Mouse (Mus musculus) mature B cell (primary cell): Measurements from ENCODE around the gene Abl1.

Experiments used
- in situ Hi-C: fragments of 300-500 bp; cut with MboI; formaldehyde crosslinking; loops from 2 replicates; pipeline ENCODE4 v1.14.3; 2019

The Abl1 gene

DNA sequence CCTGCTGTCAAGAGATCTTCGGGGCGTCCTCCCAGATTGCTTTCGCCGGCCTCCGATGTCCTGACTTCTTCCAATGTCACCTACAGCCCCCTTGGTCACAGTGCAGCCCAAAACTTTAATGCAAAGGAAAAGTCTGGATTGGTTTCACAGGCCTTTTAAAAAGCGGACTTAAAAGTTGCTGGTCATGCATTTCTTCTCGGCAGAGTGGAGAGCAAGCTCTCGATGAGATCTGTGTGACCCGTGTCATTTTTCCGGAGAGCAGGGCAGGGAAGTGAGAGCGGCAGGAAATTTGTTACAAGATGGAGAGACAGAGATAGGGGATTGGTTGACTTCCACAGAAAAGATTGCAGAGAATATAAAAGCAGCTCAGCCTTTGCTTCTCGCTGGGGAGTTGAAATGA lies 869 bp downstream of the Abl1 start:
- in situ Hi-C loops, result loop anchor here (10.0 kb wide), 1 partner anchor 96 kb away; no protein-coding TSS in a partner anchor

DNA sequence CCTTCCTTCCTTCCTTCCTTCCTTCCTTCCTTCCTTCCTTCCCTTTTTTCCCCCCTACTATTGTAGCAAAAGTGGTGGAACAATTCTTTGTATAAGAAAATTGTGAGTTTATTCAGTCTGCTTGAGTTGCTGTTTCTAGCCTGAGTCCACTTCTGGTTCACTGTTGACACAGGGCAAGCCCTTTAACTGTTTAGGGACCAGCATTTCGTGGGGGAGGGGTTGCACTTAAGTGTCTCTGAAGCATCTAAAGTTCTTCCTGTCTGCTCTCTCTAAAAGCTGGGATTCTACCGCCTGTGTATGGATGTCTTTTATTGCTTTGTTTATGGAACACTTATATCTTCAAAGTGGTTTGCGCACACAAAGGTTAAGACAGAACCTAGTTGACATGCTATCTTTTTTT lies 1.9 kb downstream of the Abl1 start:
- in situ Hi-C loops, result no loop called here

DNA sequence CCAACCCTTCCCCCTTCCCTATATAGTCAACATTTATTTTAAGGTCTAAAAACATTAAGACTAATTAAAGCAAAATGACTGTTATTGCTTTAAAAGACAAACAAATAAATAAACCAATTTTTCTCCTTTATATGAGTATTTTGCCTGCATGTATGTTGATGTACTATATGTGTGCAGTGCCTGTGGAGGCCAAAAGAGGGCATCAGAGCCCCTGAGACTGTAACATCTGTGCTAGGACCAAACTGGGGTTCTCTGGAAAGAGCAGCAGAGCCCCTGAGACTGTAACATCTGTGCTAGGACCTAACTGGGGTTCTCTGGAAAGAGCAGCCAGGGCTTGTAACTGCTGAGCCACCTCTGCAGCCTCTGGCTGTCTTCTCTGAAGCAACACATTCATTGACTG lies 10.0 kb downstream of the Abl1 start:
- in situ Hi-C loops, result no loop called here

DNA sequence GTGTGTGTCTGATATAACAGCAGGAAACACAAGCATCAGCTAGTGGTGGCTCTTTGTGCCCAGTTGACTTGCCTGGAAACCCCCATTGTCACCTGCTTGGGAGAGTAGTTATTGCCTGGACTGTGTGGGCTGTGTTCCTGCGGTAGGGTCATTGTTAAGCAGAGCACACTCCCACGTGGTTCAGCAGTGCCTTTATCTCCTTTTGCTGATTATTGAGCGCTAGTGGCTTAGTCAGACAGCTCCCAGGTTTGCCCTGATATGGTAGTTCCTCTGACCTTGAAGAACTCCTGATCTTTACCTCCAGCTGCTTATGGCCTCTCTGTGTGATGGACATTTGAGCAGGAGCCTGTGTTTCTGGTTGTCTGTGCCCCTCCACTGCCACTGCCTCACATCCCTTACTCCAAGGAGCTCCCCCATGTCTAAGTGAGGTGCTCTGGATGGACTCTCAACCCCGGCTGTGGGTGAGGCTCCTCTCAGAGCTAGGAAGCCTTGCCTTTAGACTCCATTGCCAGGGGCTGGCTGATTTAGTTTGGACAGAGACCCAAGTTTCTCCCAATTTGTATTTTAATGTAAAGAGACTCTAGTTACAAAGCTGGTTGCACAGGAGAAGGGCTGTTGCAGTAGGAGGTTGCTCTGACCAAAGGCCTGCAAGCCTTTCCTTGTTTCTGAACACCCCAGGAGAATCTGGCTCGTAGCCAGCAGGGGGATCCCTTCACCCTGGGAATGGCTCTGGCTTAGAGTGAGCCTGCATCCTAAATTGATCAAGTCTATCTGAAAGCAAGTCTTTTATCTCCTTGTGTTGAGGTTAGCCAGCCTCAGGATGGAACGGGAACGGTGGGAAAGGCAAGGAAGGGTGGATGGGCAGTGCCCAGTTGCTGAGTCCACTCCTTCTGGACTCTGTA lies 12.6 kb downstream of the Abl1 start:
- in situ Hi-C loops, result no loop called here

DNA sequence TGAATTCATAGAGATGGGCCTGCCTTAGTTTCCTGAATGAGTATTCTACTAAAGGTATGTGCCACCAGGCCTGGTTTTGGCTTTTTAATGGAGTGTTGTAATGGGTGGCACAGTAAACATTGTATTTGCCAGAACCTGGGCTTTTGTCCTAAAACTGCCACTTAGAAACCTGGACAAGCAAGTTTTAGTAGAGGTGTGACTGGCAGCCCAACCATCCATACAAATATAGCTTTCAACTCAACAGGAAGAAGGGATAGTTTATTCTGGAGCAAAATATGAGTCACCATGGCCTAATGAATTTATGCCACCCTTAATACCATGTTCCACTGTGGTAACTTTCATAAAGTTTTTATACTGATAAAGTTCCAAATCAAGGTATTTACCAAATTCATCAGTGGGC lies 15.1 kb downstream of the Abl1 start:
- in situ Hi-C loops, result no loop called here

DNA sequence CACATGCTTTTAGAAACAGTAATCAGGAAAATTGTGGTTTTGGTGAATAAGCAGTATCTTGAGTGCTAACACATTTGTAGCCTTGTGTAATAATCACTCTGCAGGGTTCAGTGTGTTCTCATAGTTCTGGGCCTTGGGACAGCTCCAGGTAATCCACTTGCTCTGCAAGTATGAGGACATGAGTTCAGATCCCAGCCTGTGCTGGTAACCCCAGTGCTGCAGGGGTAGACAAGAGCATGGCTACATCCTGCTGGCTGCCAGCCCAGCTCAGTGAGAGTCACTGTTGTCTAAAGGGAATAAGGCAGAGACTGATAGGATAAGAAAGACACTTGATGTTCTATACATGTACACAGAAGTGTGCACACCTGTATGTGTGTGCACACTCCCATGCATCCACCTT lies 17.7 kb downstream of the Abl1 start:
- in situ Hi-C loops, result no loop called here

DNA sequence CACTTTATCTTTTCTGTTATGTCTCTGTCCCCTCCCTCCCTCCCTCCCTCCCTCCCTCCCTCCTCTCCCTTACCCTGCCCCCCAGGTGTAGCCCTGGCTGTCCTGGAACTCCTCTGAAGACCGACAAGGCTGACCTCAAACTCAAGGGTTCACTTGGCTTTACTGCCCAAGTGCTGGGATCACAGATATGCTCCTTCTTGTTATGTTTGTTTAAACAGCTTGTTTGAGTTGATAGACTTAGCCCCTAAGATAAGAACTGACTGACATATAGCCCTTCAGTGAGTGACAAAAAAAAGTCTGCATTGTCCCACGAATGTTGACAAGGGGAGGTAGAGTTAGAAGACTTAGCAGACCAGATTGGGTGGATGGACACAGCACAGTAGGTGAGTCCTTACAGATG lies 18.4 kb downstream of the Abl1 start:
- in situ Hi-C loops, result no loop called here

DNA sequence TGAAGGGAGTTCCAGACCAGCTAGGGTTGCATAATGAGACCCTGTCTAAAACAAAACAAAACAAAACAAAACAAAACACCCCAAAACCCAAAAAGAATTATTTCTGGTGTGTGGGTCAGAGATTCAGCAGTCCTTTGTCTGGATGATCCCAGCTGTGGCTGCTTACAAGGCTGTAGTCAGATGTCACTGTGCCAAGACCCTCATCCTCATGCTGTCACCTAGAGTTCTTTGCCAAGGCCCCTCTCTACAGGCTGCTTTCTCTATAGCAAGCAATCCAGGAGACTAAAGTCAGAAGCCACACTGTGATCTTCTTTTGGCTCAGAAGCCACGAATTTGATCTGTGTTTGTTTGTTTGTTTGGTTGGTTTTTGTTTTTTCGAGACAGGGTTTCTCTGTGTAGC lies 24.5 kb downstream of the Abl1 start:
- in situ Hi-C loops, result no loop called here

DNA sequence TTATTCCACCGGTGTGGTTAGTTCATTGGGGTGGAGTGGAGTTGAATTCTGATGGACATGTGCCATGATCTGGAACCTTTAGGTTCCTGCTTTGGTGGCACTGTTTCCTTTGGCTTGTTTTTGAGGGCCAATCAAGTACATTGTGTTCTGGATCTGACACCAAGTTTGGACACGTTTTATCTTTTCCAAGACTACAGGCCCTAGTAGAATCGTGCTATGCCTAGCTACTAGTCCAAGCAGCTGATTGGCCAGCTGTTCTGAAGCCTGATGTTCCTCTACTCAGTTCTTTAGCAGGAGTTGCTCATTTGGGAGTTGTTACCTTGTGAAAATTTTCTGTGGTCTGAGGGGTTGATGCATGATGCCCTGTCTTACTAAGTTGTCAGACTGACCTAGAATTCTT lies 25.6 kb downstream of the Abl1 start:
- in situ Hi-C loops, result no loop called here

DNA sequence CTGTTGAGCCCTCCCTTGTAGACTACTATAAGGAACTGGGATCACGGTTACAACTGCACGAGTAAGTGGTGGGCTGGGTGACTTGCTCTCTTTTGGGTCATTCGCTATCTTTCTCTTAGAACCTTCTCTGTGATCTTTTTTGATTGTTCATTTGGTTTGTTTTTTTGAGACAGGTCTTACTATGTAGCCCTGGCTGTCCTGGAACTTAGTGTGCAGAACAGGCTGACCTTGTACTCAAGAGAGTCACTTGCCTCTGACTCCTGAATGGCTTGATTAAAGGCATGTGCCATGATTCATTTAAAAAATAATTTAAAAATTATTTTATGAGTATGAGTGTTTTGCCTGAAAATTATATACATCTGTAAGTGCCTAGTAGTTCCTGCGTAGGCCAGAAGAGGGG lies 26.6 kb downstream of the Abl1 start:
- in situ Hi-C loops, result no loop called here

DNA sequence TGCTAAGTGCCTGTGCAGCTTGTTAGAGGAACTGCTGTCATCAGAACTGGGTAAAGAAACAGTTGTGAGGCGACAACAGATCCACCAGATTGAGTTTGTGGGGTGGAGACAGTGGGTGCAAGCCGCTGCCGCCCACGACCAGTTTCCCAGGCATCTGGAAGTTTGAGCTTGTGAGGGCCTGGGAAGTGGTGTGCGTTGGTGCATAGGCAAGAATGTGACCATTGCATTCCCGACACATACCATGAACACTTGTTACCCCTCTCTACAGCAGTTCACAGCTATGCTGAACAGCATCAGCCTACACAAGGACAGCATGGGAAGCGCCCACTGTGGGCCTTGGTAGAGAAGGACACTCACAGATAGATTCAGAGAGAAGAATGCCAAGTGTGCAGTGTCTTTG lies 27.8 kb downstream of the Abl1 start:
- in situ Hi-C loops, result no loop called here

DNA sequence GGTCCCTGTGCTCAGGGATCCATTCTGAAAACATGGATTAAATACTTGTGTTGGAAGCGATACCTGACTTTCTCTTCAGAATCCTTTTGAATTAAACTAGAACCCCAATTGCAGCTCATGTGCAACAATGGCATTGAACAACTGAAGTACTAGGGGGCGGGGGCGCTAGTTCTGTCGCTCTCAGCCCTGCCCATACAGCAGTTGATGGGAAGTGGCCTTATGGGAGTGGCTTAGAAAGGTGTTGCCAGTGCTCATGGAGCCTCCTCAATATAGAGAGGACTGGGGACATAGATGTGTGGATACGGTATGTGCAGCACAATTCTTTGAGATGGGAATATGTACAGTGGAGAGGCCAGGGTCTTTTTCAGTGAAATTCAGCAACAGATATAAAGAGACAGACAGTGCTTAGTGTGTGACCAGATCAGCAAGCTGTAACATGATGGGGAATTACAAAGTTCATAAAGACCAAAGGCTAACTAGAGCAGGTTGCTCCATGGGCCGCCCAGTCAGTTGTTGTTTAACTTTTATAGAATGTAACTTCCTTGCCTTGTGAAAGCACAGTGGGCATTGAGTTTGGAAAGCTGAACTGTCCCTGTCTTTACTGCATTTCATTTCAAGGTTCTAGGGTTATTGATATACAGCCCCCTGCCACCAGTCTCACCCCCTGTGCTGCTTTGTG lies 31.2 kb downstream of the Abl1 start:
- in situ Hi-C loops, result no loop called here

DNA sequence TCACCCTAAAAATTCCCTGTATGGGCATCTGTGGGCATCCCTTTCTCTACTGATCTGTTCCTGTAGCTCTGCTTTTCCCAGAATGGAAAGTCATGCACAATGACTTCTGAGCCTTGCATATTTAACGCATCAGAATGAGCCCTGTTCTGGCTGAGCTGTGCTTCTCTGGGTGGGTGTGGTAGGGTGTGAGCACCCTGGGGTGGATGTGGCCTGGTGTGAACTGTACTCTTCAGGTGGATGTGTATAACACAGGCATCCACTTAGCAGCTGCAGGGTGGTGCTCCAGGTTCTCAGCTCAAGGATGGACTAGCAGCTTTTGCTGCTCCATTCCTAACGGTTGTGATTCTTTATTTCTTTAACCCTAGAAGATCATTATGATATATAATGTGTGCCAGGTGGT lies 31.8 kb downstream of the Abl1 start:
- in situ Hi-C loops, result no loop called here

DNA sequence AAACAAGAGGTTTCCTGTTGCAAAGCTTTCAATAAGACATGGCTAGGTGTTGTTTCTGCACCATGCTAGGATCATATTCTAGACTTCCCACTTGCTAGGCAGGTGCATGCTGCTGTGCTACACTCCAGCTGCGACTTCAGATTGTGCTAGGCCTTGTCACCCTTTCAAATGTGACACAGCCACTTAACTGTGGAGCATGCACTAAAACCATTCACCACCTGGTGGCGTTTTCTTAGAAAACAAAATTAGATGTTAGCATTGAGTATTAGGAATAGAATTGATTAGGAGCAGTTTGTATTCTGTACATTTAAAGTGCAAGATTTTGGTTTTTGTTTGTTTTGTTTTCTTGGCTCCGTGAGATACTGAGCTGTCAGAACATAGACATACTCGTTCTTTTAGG lies 32.6 kb downstream of the Abl1 start:
- in situ Hi-C loops, result no loop called here

DNA sequence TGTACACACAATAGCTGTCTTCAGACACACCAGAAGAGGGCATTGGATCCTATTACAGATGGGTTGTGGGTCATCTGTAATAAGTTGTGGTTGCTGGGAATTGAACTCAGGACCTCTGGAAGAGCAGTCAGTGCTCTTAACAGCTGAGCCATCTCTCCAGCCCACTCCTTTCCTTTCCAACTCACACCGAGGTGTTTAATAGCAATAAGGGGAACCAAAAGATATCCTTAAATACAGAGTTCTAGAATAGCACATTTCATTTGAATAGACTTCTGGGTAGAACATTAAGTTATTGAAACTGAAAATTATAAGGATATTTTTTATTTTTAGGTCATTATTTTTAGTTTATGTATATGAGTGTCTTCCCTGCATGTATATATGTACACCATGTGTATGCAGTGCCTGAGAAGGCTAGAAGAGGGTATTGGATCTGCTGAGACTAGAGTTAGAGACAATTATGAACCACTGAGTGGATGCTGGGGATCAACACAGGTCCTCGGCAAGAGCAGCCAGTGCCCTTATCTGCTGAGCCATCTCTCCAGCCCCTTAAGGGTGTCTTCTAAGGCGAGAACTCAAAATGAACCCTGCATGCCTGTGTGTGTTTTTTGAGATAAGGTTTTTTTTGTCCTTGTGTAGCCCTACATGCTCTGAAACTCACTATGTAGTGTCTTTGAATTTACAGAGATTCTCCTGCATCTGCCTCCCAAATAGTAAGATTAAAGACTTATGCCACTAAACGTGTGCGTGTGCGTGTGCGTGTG lies 36.7 kb downstream of the Abl1 start:
- in situ Hi-C loops, result no loop called here

DNA sequence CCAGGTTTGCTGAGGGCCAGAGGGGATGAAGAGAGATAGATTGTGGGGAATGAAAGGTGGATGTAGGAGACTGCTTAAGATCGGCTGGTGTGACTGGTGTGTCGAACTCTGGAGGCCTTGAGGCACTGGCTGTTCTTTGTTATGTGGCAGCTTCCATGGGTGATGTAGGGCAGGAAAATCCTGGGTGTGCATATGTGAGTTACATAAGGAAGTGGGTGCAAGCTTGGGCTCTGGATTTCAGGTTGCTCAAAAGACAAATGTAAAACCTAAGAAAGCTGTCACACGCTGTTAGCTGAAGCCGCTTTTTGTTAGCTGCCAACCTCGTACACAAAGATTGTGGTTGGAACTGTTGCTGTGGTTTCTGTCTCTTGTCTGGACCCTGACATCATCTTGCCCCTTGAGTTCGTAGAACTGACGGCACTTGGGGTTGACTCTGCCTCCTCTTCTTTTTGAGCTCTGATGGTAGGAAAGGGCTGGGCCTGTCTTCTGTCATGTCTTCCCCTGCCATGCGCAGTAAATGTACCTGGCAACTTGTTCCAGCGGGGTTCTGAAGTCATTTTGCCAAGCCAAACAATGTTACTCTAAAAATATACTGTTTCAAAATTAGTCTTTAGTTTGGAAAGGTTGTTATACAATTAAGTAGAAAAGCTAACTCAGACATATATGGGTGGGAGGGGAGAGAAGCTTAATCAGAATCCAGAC lies 39.6 kb downstream of the Abl1 start:
- in situ Hi-C loops, result no loop called here

DNA sequence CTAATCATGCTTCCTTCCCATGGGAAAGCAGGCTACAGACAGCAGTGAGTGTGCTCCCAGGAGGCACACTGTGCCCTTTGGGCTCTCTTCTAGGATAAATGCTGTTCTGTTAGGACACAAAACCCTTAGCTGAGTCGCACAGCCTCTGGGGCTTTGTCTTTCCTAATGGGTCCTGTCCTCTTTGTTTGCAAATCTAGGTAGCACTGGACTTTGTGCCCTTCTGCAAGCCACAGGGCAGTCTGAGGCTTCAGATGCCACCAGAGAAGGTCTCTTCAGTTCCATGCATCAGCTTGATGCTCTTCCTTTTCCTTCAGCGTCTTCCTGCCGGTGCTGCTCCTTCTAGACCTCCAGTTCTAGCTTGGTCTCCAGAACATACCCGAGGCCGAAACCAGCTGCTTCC lies 42.5 kb downstream of the Abl1 start:
- in situ Hi-C loops, result no loop called here

DNA sequence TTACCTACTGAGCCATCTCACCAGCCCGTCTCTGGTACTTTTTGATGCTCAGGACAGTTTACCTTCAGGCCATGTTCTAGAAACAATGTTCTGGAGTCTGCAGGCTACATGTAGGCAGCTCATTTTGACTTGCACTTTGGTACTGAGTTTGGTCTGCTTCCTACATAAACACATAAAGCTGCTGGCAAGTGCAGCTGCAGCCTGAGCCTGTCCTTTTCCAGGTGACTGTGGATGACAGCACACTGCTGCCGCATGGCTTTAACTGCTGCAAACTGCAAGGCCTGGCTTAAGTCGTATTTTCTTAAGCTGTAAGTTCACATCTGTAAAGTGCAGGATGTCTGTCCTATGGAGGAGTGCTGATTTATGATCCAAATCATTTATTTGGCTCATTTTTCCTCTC lies 44.3 kb downstream of the Abl1 start:
- in situ Hi-C loops, result no loop called here

DNA sequence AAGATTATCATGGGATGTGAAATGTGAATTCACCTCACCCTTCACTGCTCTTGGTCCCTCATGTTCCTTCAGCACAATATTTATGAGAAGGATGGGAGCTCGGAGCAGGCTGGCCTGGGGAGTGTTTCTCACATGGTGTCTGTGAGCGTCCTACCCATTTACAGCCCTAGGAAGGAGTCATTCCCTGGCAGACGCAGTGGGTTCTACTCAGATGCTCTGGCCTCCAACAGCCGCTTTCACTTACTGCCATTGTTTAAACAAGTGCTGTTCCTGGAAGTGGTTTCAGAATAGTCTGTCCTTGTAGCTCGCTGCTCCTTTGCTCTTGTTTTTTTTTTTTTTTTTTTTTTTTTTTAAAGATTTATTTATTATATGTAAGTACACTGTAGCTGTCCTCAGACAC lies 45.4 kb downstream of the Abl1 start:
- in situ Hi-C loops, result no loop called here

DNA sequence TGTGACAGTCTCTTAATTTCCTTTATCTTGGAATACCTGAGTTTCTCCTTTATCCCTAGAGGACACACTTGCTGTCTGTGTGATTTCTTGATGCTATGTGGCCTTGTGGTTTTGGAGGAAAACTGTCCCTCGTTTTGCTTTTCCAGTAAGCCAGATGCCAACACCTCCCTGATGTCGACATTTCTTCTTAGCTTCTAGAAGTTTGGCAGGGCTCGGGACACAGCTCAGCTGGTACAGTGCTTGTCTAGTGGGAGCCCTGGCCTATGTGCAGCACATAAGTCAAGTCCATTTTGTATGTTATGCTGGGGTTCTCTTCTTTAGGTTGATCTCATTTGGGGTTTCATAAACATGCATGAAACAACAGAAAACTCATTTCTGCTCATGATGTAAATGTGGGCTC lies 50.9 kb downstream of the Abl1 start:
- in situ Hi-C loops, result no loop called here

DNA sequence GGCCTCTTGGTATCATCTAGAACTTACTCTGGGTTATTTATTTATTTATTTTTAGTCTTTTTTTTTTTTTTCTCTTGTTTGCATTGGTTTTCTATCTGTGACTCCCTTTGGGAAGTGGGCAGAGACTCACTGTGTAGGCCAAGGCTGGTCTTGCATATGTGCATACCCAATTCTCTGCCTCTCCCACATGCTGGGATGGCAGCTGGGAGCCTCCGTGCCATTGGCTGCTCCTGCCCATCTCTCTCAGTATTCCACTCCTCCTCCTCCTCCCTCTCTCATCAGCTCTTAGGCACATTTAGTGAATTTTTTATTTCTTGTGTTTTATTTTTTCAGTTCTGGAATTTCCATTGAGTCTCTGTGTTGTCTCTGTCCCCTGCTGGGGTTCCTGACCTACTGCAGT lies 53.6 kb downstream of the Abl1 start:
- in situ Hi-C loops, result no loop called here

DNA sequence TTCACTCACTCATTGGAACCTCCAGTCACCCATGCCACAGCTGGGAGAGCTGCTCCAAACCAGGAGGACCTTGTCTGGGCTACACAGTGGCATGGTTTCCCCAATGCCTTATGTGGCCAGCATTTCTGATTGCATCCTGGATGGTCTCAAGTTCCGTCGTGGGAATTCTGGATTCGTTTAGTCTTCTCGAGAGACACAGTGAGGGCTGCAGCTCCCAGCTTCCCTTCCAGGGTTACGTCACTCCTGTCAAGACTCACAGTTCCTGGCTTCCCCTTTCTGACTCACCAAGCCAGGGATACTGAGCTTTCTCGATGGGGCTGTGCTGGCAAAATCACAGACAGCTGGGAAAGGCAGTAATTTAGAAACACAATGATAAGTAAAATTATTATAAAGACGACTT lies 54.0 kb downstream of the Abl1 start:
- in situ Hi-C loops, result no loop called here
